Mouse (Mus musculus): ENCODE results near the gene Adck2. TPM values are rescaled to one million over a fixed set of nuclear protein-coding genes. Genes with fewer than 3 reads are reported as not detected.

Adck2 gene
- polyA plus RNA-seq, 1 experiment from 2014 or later = 20.6 TPM

DNA sequence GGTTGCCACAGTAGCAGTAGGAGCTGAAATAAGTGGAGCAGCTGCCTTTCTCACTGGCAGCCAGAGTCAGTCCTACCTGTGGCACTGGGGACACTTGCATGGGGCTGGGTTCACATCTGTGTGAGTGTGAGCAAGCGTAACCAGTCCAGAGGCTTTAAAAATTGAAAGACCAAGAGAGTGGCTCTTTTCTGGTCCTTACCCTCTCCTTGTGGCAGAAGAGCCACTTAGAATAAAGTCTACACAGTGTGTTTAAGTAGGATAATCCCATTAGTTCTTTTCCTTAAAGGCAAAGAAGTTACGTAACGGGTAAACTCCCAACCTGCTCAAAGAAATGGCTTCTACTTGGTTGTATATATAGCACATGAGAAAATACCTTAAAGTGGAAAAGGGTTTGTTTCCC is 27.2 kb downstream of the Adck2 start:
- Histone ChIP-seq H3K36me3 (ENCODE audit: control insufficient read depth, insufficient read depth, low read length) (peaks cover 26% of the 10 kb centered on the region), H3K4me2 (no peak overlapping the region), H3K4me3 (ENCODE audit: low read depth, low read length) (no peak overlapping the region), H3K9me3 (ENCODE audit: control insufficient read depth, low read length) (no peaks in the 10 kb centered on the region), H3K27me3 (replicated peaks; ENCODE audit: control insufficient read depth, insufficient read depth, low read length) (no peaks in the 10 kb centered on the region), H3K27ac (ENCODE audit: low read depth, low read length) (no peak overlapping the region), H3K4me1 (replicated peaks; ENCODE audit: control insufficient read depth, insufficient read depth, low read length) (no peaks in the 10 kb centered on the region), H3K9ac (ENCODE audit: low read depth, low read length) (no peak overlapping the region)
- no peak for DNase-seq (ENCODE audit: low spot score)
- ATAC-seq (replicated peaks; ENCODE audit: low FRiP score) = no peak
- WGBS = 93% methylated on average over 3 of the region's 3 CpGs

DNA sequence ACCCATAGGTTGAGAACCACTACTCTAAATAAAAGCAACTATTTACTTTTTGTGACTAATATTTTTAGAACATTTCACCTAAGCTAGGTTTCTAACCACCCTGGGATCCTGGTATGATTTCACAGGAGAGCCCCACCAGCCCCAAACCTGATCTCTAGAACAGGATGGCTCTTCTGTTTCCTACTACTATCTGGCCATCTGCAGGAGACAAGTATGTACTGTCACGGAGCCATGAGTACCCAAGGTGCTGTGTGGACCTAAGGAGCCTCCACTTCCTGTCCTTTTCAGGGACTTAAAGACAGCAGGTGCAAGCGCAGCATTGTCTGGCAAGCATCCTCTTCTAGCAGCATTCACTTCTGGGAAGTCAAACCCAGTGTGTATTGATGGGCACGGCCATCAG is 28.2 kb downstream of the Adck2 start:
- WGBS = 83% methylated on average over 3 of the region's 3 CpGs
- H3K36me3 ChIP-seq (ENCODE audit: control insufficient read depth, insufficient read depth, low read length) = peaks cover 22% of the 10 kb centered on the region
- H3K4me1 ChIP-seq (replicated peaks; ENCODE audit: control insufficient read depth, insufficient read depth, low read length) = no peaks in the 10 kb centered on the region
- H3K4me2 ChIP-seq = no peak overlapping the region
- H3K4me3 ChIP-seq (ENCODE audit: low read depth, low read length) = no peak overlapping the region
- H3K27me3 ChIP-seq (replicated peaks; ENCODE audit: control insufficient read depth, insufficient read depth, low read length) = no peaks in the 10 kb centered on the region
- H3K9me3 ChIP-seq (ENCODE audit: control insufficient read depth, low read length) = no peaks in the 10 kb centered on the region
- H3K9ac ChIP-seq (ENCODE audit: low read depth, low read length) = no peak overlapping the region
- no peak overlapping the region for H3K27ac ChIP-seq (ENCODE audit: low read depth, low read length)
- DNase-seq (ENCODE audit: low spot score) (no peak), ATAC-seq (replicated peaks; ENCODE audit: low FRiP score) (no peak)

DNA sequence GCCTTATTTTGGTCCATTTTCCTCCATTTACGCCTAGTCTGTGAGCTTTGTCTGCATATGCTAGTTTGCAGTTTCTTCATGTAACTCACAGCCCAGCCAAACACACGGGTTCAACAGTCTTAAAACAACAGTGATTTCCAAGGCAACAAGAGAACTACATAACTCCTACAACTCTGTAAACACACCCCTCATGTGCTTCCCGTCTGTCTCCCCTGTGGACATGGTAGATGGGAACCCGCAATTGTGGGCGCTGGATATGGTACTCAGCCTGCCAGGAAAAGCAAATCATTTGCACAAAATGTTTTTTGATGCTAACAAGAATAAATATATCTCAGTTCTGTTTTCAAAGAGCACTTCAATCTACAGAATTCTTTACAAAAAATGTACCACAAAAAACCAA is 30.9 kb downstream of the Adck2 start:
- 85% methylated on average over 5 of the region's 5 CpGs for WGBS
- H3K4me1 ChIP-seq (replicated peaks; ENCODE audit: control insufficient read depth, insufficient read depth, low read length) = no peaks in the 10 kb centered on the region
- H3K27ac ChIP-seq (ENCODE audit: low read depth, low read length) = no peak overlapping the region
- H3K36me3 ChIP-seq (ENCODE audit: control insufficient read depth, insufficient read depth, low read length) = peaks cover 12% of the 10 kb centered on the region
- ATAC-seq (replicated peaks; ENCODE audit: low FRiP score) = no peak
- no peak for DNase-seq (ENCODE audit: low spot score)
- no peaks in the 10 kb centered on the region for H3K27me3 ChIP-seq (replicated peaks; ENCODE audit: control insufficient read depth, insufficient read depth, low read length)
- no peak overlapping the region for H3K9ac ChIP-seq (ENCODE audit: low read depth, low read length)
- no peak overlapping the region for H3K4me2 ChIP-seq
- H3K9me3 ChIP-seq (ENCODE audit: control insufficient read depth, low read length) = no peaks in the 10 kb centered on the region
- H3K4me3 ChIP-seq (ENCODE audit: low read depth, low read length) = no peak overlapping the region

DNA sequence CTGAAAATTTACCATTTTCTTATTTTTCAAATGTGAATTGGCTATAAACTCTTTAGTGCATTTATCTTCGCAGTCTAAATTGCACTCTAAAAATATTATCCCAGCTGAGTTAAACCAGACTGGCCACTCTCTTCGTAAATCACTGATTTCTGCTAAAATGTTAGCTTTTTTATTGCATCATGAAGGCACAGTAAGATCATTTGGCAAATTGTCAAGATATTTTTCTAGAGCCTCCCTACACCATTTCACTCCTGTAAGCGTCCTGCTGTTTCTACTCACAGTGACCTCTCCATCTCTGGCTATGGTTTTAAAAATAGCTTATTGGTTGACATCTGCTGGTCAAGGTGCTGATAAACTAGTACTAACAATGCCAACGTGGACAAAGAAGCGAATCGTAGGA is 32.4 kb downstream of the Adck2 start:
- Histone ChIP-seq H3K27me3 (replicated peaks; ENCODE audit: control insufficient read depth, insufficient read depth, low read length) (no peaks in the 10 kb centered on the region), H3K4me3 (ENCODE audit: low read depth, low read length) (no peak overlapping the region), H3K4me2 (no peak overlapping the region), H3K9ac (ENCODE audit: low read depth, low read length) (no peak overlapping the region), H3K9me3 (ENCODE audit: control insufficient read depth, low read length) (no peaks in the 10 kb centered on the region), H3K27ac (ENCODE audit: low read depth, low read length) (no peak overlapping the region), H3K36me3 (ENCODE audit: control insufficient read depth, insufficient read depth, low read length) (no peaks in the 10 kb centered on the region), H3K4me1 (replicated peaks; ENCODE audit: control insufficient read depth, insufficient read depth, low read length) (no peaks in the 10 kb centered on the region)
- ATAC-seq (replicated peaks; ENCODE audit: low FRiP score) (no peak), DNase-seq (ENCODE audit: low spot score) (no peak)
- WGBS = 77% methylated on average over 6 of the region's 6 CpGs

DNA sequence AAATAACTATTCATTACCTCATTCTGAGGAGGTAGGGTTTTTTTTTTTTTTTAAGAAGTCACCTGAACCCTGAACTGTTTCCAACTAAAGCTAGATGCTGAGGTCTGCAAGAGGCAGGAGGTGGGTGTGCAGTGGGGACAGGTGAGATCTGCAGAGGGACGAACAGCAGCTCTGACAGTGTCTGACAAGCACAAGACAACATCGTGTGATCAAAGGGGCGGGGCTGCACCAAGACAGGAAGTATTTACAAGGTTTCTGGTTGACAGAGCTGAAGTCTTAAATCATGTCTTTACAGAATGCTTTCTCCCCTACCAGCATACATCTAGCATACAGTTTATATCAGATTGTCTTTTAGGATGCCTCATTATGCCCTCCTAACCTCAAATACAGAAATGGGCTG is 33.2 kb downstream of the Adck2 start:
- H3K4me1 ChIP-seq (replicated peaks; ENCODE audit: control insufficient read depth, insufficient read depth, low read length) = no peaks in the 10 kb centered on the region
- no peaks in the 10 kb centered on the region for H3K27me3 ChIP-seq (replicated peaks; ENCODE audit: control insufficient read depth, insufficient read depth, low read length)
- no peaks in the 10 kb centered on the region for H3K36me3 ChIP-seq (ENCODE audit: control insufficient read depth, insufficient read depth, low read length)
- no peak for ATAC-seq (replicated peaks; ENCODE audit: low FRiP score)
- no peak overlapping the region for H3K9ac ChIP-seq (ENCODE audit: low read depth, low read length)
- WGBS = 56% methylated on average over 3 of the region's 3 CpGs
- H3K27ac ChIP-seq (ENCODE audit: low read depth, low read length) = no peak overlapping the region
- no peak overlapping the region for H3K4me3 ChIP-seq (ENCODE audit: low read depth, low read length)
- no peaks in the 10 kb centered on the region for H3K9me3 ChIP-seq (ENCODE audit: control insufficient read depth, low read length)
- H3K4me2 ChIP-seq = no peak overlapping the region
- no peak for DNase-seq (ENCODE audit: low spot score)

DNA sequence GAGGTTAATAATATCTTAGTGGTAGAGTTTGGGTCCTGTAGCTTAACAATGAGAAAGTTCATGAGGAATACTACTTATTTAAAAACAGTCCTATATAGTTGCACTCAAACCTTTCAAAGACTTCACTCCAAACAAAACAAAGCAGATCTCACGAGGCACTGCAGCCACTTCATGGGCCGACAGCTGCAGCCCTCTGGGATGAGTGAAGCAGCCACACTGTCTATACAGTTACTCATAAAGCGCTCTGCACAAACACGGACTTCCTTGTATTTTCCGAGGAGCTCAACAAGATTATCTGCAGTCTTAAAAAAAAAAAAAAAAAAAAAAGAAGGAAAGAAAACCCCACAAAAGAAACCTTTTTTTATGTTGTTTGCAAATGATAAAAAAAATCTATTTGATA is 33.7 kb downstream of the Adck2 start:
- H3K36me3 ChIP-seq (ENCODE audit: control insufficient read depth, insufficient read depth, low read length) = no peaks in the 10 kb centered on the region
- no peak overlapping the region for H3K4me3 ChIP-seq (ENCODE audit: low read depth, low read length)
- H3K27ac ChIP-seq (ENCODE audit: low read depth, low read length) = no peak overlapping the region
- no peaks in the 10 kb centered on the region for H3K9me3 ChIP-seq (ENCODE audit: control insufficient read depth, low read length)
- H3K4me2 ChIP-seq = no peak overlapping the region
- DNase-seq (ENCODE audit: low spot score) = no peak
- WGBS = 78% methylated on average over 5 of the region's 5 CpGs
- H3K4me1 ChIP-seq (replicated peaks; ENCODE audit: control insufficient read depth, insufficient read depth, low read length) = no peaks in the 10 kb centered on the region
- no peak for ATAC-seq (replicated peaks; ENCODE audit: low FRiP score)
- no peaks in the 10 kb centered on the region for H3K27me3 ChIP-seq (replicated peaks; ENCODE audit: control insufficient read depth, insufficient read depth, low read length)
- H3K9ac ChIP-seq (ENCODE audit: low read depth, low read length) = no peak overlapping the region

DNA sequence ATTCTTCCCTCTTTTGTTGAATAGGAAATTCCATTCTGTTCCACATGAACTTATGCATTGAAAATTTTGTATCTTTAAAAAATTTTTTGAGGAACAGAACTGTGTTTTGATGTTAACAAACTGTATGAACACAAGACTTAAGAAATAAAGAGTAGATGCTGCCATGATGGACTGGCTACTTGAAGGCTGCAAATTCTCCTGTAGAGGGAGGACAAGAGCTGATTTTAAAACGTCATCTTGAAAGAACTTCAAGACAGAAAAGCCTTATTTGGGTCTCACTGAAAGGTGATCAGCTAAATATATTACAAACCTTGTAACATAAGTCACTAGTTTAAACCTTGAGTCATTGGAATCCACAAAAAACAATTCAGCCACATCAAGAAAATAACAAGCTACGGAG is 36.5 kb downstream of the Adck2 start:
- DNase-seq (ENCODE audit: low spot score) = no peak
- Histone ChIP-seq H3K27ac (ENCODE audit: low read depth, low read length) (no peak overlapping the region), H3K4me3 (ENCODE audit: low read depth, low read length) (no peak overlapping the region), H3K9me3 (ENCODE audit: control insufficient read depth, low read length) (no peaks in the 10 kb centered on the region), H3K27me3 (replicated peaks; ENCODE audit: control insufficient read depth, insufficient read depth, low read length) (no peaks in the 10 kb centered on the region), H3K4me2 (no peak overlapping the region), H3K36me3 (ENCODE audit: control insufficient read depth, insufficient read depth, low read length) (peaks cover 1% of the 10 kb centered on the region; the same call in 1 of the 2 replicates), H3K4me1 (replicated peaks; ENCODE audit: control insufficient read depth, insufficient read depth, low read length) (no peaks in the 10 kb centered on the region), H3K9ac (ENCODE audit: low read depth, low read length) (no peak overlapping the region)
- ATAC-seq (replicated peaks; ENCODE audit: low FRiP score) = no peak
- 77% methylated on average over 2 of the region's 2 CpGs for WGBS

DNA sequence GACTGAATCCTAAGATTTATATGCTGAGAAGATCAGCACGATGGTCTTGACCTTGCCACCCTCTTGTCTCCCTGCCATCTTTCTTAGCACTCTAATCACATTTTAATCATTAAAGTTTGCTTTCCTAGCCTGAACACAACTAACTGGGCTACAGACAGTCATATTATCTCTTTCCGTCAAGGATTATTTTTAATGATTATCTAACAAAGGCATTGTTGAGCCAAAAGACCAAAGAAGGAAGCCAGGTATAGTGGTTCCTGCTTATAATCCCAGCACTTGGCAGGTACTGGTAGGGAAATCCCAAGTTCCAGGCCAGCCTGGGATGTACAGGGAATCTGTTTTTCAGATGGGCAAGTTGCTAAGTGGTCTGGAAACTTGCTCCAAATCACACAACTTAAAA is 37.6 kb downstream of the Adck2 start:
- Histone ChIP-seq H3K4me3 (ENCODE audit: low read depth, low read length) (no peak overlapping the region), H3K9me3 (ENCODE audit: control insufficient read depth, low read length) (no peaks in the 10 kb centered on the region), H3K9ac (ENCODE audit: low read depth, low read length) (no peak overlapping the region), H3K36me3 (ENCODE audit: control insufficient read depth, insufficient read depth, low read length) (peaks cover 4% of the 10 kb centered on the region; the same call in 1 of the 2 replicates), H3K27ac (ENCODE audit: low read depth, low read length) (no peak overlapping the region), H3K4me1 (replicated peaks; ENCODE audit: control insufficient read depth, insufficient read depth, low read length) (no peaks in the 10 kb centered on the region), H3K4me2 (no peak overlapping the region), H3K27me3 (replicated peaks; ENCODE audit: control insufficient read depth, insufficient read depth, low read length) (no peaks in the 10 kb centered on the region)
- WGBS = 91% methylated on average over 2 of the region's 2 CpGs
- no peak for DNase-seq (ENCODE audit: low spot score)
- ATAC-seq (replicated peaks; ENCODE audit: low FRiP score) = no peak

All from liver, embryonic 11.5 days (tissue).